Mouse (Mus musculus): ENCODE results near the gene Rimbp2. TPM values are rescaled to one million over a fixed set of nuclear protein-coding genes. Genes with fewer than 3 reads are reported as not detected.
"Not testable (repeated sequence)": the region's sequence is repeated elsewhere in the genome, so short reads cannot be mapped to it uniquely, and the experiment has no call there.

The Rimbp2 gene
- polyA plus RNA-seq, 1 experiment from 2014 or later, result 0.18 TPM

- 16% methylated on average over 16 of the region's 17 CpGs for WGBS
- ATAC-seq (ENCODE audit: insufficient number of reproducible peaks, insufficient read depth, low FRiP score, low TSS enrichment, low read depth), result no peak
Measured at GRCm38 (mm10) chr5:128739168-128739837, 214.0 kb downstream of the Rimbp2 start.

GRCm38 (mm10) chr5:128735921-128736320, 217.4 kb downstream of the Rimbp2 start:
- no peaks in the 10 kb centered on the region for H3K9me3 ChIP-seq
- ATAC-seq (ENCODE audit: insufficient number of reproducible peaks, insufficient read depth, low FRiP score, low TSS enrichment, low read depth), result no peak
- no peak overlapping the region for H3K27ac ChIP-seq
- H3K4me1 ChIP-seq, result peaks cover 11% of the 10 kb centered on the region
- peaks cover 24% of the 10 kb centered on the region for H3K27me3 ChIP-seq
- no peaks in the 10 kb centered on the region for H3K36me3 ChIP-seq
- 79% methylated on average over 22 of the region's 22 CpGs for whole genome bisulfite sequencing
- no peak overlapping the region for H3K4me3 ChIP-seq
- H3K9ac ChIP-seq, result no peak overlapping the region
- no peak overlapping the region for H3K4me2 ChIP-seq

More at GRCm38 (mm10) chr5:128739168-128739837, 214.0 kb downstream of the Rimbp2 start:
- Histone ChIP-seq H3K4me3 (no peak overlapping the region), H3K9me3 (no peaks in the 10 kb centered on the region), H3K4me1 (peaks cover 11% of the 10 kb centered on the region), H3K9ac (no peak overlapping the region), H3K27me3 (peaks cover 28% of the 10 kb centered on the region), H3K27ac (no peak overlapping the region), H3K4me2 (peak overlapping the region; percentile 27), H3K36me3 (no peaks in the 10 kb centered on the region)

GRCm38 (mm10) chr5:128733955-128734354, 219.3 kb downstream of the Rimbp2 start:
- H3K27ac ChIP-seq, result no peak overlapping the region
- H3K36me3 ChIP-seq, result no peaks in the 10 kb centered on the region
- no peak for ATAC-seq (ENCODE audit: insufficient number of reproducible peaks, insufficient read depth, low FRiP score, low TSS enrichment, low read depth)
- H3K27me3 ChIP-seq, result peaks cover 14% of the 10 kb centered on the region
- no peak overlapping the region for H3K9ac ChIP-seq
- no peaks in the 10 kb centered on the region for H3K4me1 ChIP-seq
- no peak overlapping the region for H3K4me3 ChIP-seq
- 4% methylated on average over 6 of the region's 6 CpGs for WGBS
- no peaks in the 10 kb centered on the region for H3K9me3 ChIP-seq
- no peak overlapping the region for H3K4me2 ChIP-seq

GRCm38 (mm10) chr5:128732416-128733014, 220.8 kb downstream of the Rimbp2 start:
- peaks cover 9% of the 10 kb centered on the region; the same call in 1 of the 2 replicates for H3K27me3 ChIP-seq
- H3K4me1 ChIP-seq, result no peaks in the 10 kb centered on the region
- H3K27ac ChIP-seq, result no peak overlapping the region
- H3K36me3 ChIP-seq, result no peaks in the 10 kb centered on the region
- ATAC-seq (ENCODE audit: insufficient number of reproducible peaks, insufficient read depth, low FRiP score, low TSS enrichment, low read depth), result no peak
- no peak overlapping the region for H3K4me3 ChIP-seq
- WGBS, result 68% methylated on average over 11 of the region's 11 CpGs
- H3K4me2 ChIP-seq, result no peak overlapping the region
- H3K9me3 ChIP-seq, result no peaks in the 10 kb centered on the region
- no peak overlapping the region for H3K9ac ChIP-seq

- no peaks in the 10 kb centered on the region for H3K4me1 ChIP-seq
- ATAC-seq (ENCODE audit: insufficient number of reproducible peaks, insufficient read depth, low FRiP score, low TSS enrichment, low read depth), result no peak
- H3K4me3 ChIP-seq, result no peak overlapping the region
- H3K4me2 ChIP-seq, result no peak overlapping the region
- peaks cover 3% of the 10 kb centered on the region; the same call in 1 of the 2 replicates for H3K27me3 ChIP-seq
- no peaks in the 10 kb centered on the region for H3K36me3 ChIP-seq
- 43% methylated on average over 5 of the region's 5 CpGs for WGBS
- no peak overlapping the region for H3K27ac ChIP-seq
- no peaks in the 10 kb centered on the region for H3K9me3 ChIP-seq
- no peak overlapping the region for H3K9ac ChIP-seq
Measured at GRCm38 (mm10) chr5:128730634-128731033, 222.7 kb downstream of the Rimbp2 start.

- no peak overlapping the region for H3K4me3 ChIP-seq
- no peak overlapping the region for H3K27ac ChIP-seq
- ATAC-seq (ENCODE audit: insufficient number of reproducible peaks, insufficient read depth, low FRiP score, low TSS enrichment, low read depth), result no peak
- H3K27me3 ChIP-seq, result no peaks in the 10 kb centered on the region
- no peak overlapping the region for H3K9ac ChIP-seq
- H3K4me2 ChIP-seq, result no peak overlapping the region
- no peaks in the 10 kb centered on the region for H3K36me3 ChIP-seq
- 74% methylated on average over 5 of the region's 5 CpGs for WGBS
- H3K4me1 ChIP-seq, result no peaks in the 10 kb centered on the region
- H3K9me3 ChIP-seq, result no peaks in the 10 kb centered on the region
Measured at GRCm38 (mm10) chr5:128729341-128729740, 223.9 kb downstream of the Rimbp2 start.

GRCm38 (mm10) chr5:128720461-128720860, 232.8 kb downstream of the Rimbp2 start:
- not testable (repeated sequence) for ATAC-seq (ENCODE audit: insufficient number of reproducible peaks, insufficient read depth, low FRiP score, low TSS enrichment, low read depth); H3K4me1 ChIP-seq; H3K4me2 ChIP-seq; H3K27ac ChIP-seq; H3K9ac ChIP-seq; H3K9me3 ChIP-seq; H3K4me3 ChIP-seq; H3K27me3 ChIP-seq; H3K36me3 ChIP-seq
- 89% methylated on average over 11 of the region's 11 CpGs for WGBS

- no peak overlapping the region for H3K9ac ChIP-seq
- no peak for ATAC-seq (ENCODE audit: insufficient number of reproducible peaks, insufficient read depth, low FRiP score, low TSS enrichment, low read depth)
- no peak overlapping the region for H3K4me2 ChIP-seq
- H3K27me3 ChIP-seq, result no peaks in the 10 kb centered on the region
- no peak overlapping the region for H3K27ac ChIP-seq
- WGBS, result 79% methylated on average over 16 of the region's 16 CpGs
- H3K4me3 ChIP-seq, result no peak overlapping the region
- H3K4me1 ChIP-seq, result peaks cover 15% of the 10 kb centered on the region
- no peaks in the 10 kb centered on the region for H3K36me3 ChIP-seq
- no peaks in the 10 kb centered on the region for H3K9me3 ChIP-seq
Measured at GRCm38 (mm10) chr5:128715171-128715570, 238.1 kb downstream of the Rimbp2 start.

GRCm38 (mm10) chr5:128711847-128712246, 241.4 kb downstream of the Rimbp2 start:
- 84% methylated on average over 6 of the region's 6 CpGs for WGBS
- Histone ChIP-seq H3K9me3 (no peaks in the 10 kb centered on the region), H3K27me3 (no peaks in the 10 kb centered on the region), H3K36me3 (no peaks in the 10 kb centered on the region), H3K9ac (no peak overlapping the region), H3K4me2 (no peak overlapping the region), H3K4me1 (peaks cover 15% of the 10 kb centered on the region), H3K27ac (no peak overlapping the region), H3K4me3 (no peak overlapping the region)
- ATAC-seq (ENCODE audit: insufficient number of reproducible peaks, insufficient read depth, low FRiP score, low TSS enrichment, low read depth), result no peak

GRCm38 (mm10) chr5:128710596-128710995, 242.7 kb downstream of the Rimbp2 start:
- Histone ChIP-seq H3K4me3 (no peak overlapping the region), H3K9me3 (0 out of 2 replicates have a peak, but pooled peaks cover 3% of the 10 kb centered on the region), H3K4me2 (no peak overlapping the region), H3K36me3 (no peaks in the 10 kb centered on the region), H3K4me1 (peaks cover 15% of the 10 kb centered on the region), H3K27me3 (no peaks in the 10 kb centered on the region), H3K27ac (no peak overlapping the region), H3K9ac (no peak overlapping the region)
- ATAC-seq (ENCODE audit: insufficient number of reproducible peaks, insufficient read depth, low FRiP score, low TSS enrichment, low read depth), result no peak
- 30% methylated on average over 8 of the region's 8 CpGs for WGBS

GRCm38 (mm10) chr5:128708929-128709328, 244.4 kb downstream of the Rimbp2 start:
- no peaks in the 10 kb centered on the region for H3K36me3 ChIP-seq
- no peak overlapping the region for H3K4me3 ChIP-seq
- H3K9me3 ChIP-seq, result 0 out of 2 replicates have a peak, but pooled peaks cover 3% of the 10 kb centered on the region
- no peak overlapping the region for H3K9ac ChIP-seq
- ATAC-seq (ENCODE audit: insufficient number of reproducible peaks, insufficient read depth, low FRiP score, low TSS enrichment, low read depth), result no peak
- no peak overlapping the region for H3K4me2 ChIP-seq
- H3K4me1 ChIP-seq, result peaks cover 14% of the 10 kb centered on the region
- H3K27me3 ChIP-seq, result no peaks in the 10 kb centered on the region
- WGBS, result 82% methylated on average over 5 of the region's 5 CpGs
- no peak overlapping the region for H3K27ac ChIP-seq

Measured in embryonic facial prominence, embryonic 13.5 days (tissue).